Mouse (Mus musculus) Patski (cell line): Measurements from ENCODE around the gene Cdh22. TPM values are rescaled to one million over a fixed set of nuclear protein-coding genes. Genes with fewer than 3 reads are reported as not detected.

Experiments used
- ATAC-seq: fragments of 100-300 bp; one replicate; pipeline ENCODE4 v1.8.0; 2021
- CTCF ChIA-PET: fragments of 350-600 bp; sonication (Branson Sonifier 250); formaldehyde crosslinking; loops from one replicate; lab custom pipeline; 2022; ENCODE audit warnings: inconsistent platforms; lab: Charles Lee
- POLR2A ChIA-PET: fragments of 350-600 bp; sonication (Branson Sonifier 250); formaldehyde crosslinking; loops from one replicate; lab custom pipeline; 2022; ENCODE audit warnings: antibody characterized with exemption, inconsistent platforms; lab: Charles Lee
- DNase-seq: peaks from one replicate; pipeline ENCODE4 v3.0.0-alpha.2; 2011; ENCODE audit warnings: low read depth, low spot score
- H3K27me3 ChIP-seq: fragments of 371-371 bp; one replicate; pipeline ENCODE4 v1.5.1; 2021
- CTCF ChIP-seq: fragments of 100-300 bp; IDR thresholded peaks from one replicate; pipeline ENCODE4 v1.5.1; 2021
- in situ Hi-C: fragments of 300-500 bp; cut with MboI; formaldehyde crosslinking; loops from 3 replicates; pipeline ENCODE4 v1.11.1; 2018; ENCODE audit warnings: low pct_unique_long_range_greater_than_20kb, mixed read lengths
- polyA plus RNA-seq: library from polyadenylated mRNA; unstranded; gene quantifications from one replicate; pipeline ENCODE4 v1.2.3, GENCODE M21; 2021

The Cdh22 gene
- polyA plus RNA-seq, 1 experiment from 2014 or later = not detected

GRCm38 (mm10) chr2:165070096-165070816 is 164.4 kb downstream of the Cdh22 start:
- peaks cover 20% of the 10 kb centered on the region for H3K27me3 ChIP-seq
- CTCF ChIA-PET = interaction anchor here (1.0 kb wide), 1 partner anchor 11 kb away, joined by 3 read pairs; no protein-coding TSS in a partner anchor
- peak; percentile 76 for TF ChIP-seq CTCF
- in situ Hi-C loops = loop anchor here (5.0 kb wide), 1 partner anchor 292 kb away; no protein-coding TSS in a partner anchor
- DNase-seq = no peak
- POLR2A ChIA-PET = no interaction called here
- no peak for ATAC-seq

- no peak for TF ChIP-seq CTCF
- ChIA-PET CTCF (no interaction called here), POLR2A (no interaction called here)
- peaks cover 14% of the 10 kb centered on the region for H3K27me3 ChIP-seq
- DNase-seq (no peak), ATAC-seq (no peak)
- in situ Hi-C loops = no loop called here
Observed at GRCm38 (mm10) chr2:165068806-165069205, 165.8 kb downstream of the Cdh22 start.

GRCm38 (mm10) chr2:165064489-165064888 is 170.2 kb downstream of the Cdh22 start:
- in situ Hi-C loops = no loop called here
- POLR2A ChIA-PET = no interaction called here
- TF ChIP-seq CTCF = no peak

GRCm38 (mm10) chr2:165061638-165062433 is 172.8 kb downstream of the Cdh22 start:
- ChIA-PET CTCF (no interaction called here), POLR2A (no interaction called here)
- DNase-seq = no peak
- no peaks in the 10 kb centered on the region for H3K27me3 ChIP-seq
- in situ Hi-C loops = no loop called here
- no peak for ATAC-seq
- TF ChIP-seq CTCF = no peak

More at GRCm38 (mm10) chr2:165064489-165064888, 170.2 kb downstream of the Cdh22 start:
- CTCF ChIA-PET = no interaction called here
- ATAC-seq (no peak), DNase-seq (no peak)
- H3K27me3 ChIP-seq = no peaks in the 10 kb centered on the region

Other genes starting within 250 kb of the Cdh22 start
- gene Ncoa5, start 200.0 kb downstream of the Cdh22 start, polyA plus RNA-seq = 40.0 TPM
- gene Cd40, start 179.2 kb downstream of the Cdh22 start, polyA plus RNA-seq = 0.39 TPM
- gene 1700025C18Rik, start 144.1 kb downstream of the Cdh22 start, polyA plus RNA-seq = not detected
- gene Slc35c2, start 53.0 kb upstream of the Cdh22 start, polyA plus RNA-seq = 31.2 TPM
- gene Elmo2, start 91.6 kb upstream of the Cdh22 start, polyA plus RNA-seq = 45.2 TPM
- gene Zfp663, start 133.9 kb upstream of the Cdh22 start, polyA plus RNA-seq = not detected
- 8.0 TPM for gene Zfp334, start 153.4 kb upstream of the Cdh22 start, polyA plus RNA-seq
- not detected for gene Ocstamp, start 165.6 kb upstream of the Cdh22 start, polyA plus RNA-seq
- 0.05 TPM for gene Slc13a3, start 238.4 kb upstream of the Cdh22 start, polyA plus RNA-seq